Mouse (Mus musculus): Measurements from ENCODE around the gene Spata5. TPM values are rescaled to one million over a fixed set of nuclear protein-coding genes. Genes with fewer than 3 reads are reported as not detected.

The Spata5 gene
- total and polyA plus RNA-seq, 3 experiments = 35.0 to 52.9 (median 49.7) TPM

GRCm38 (mm10) chr3:37603541-37603940, 183.8 kb downstream of the Spata5 start:
- dilution Hi-C loops (cut with MboI; ENCODE audit: extremely low pct_ligation_motif_present, extremely low pct_unique_long_range_greater_than_20kb, low sequenced_read_pairs) = no loop called here
- DNase-seq (ENCODE audit: extremely low read depth) = no peak
- Histone ChIP-seq H3K4me2 (ENCODE audit: insufficient read depth, low read depth, poor library complexity, severe bottlenecking) (no peak overlapping the region), H3K4me1 (ENCODE audit: control insufficient read depth in 1 of 2, insufficient read depth in 2 of 2) (peaks cover 7 to 14% of the 10 kb centered on the region in 2 experiments), H3K9me3 (replicated peaks; ENCODE audit: low read length) (no peaks in the 10 kb centered on the region), H3K79me2 (replicated peaks; ENCODE audit: control insufficient read depth, extremely low read depth, insufficient read depth, poor library complexity, severe bottlenecking) (no peaks in the 10 kb centered on the region), H3K4me3 (replicated peaks in 1 of 3; ENCODE audit: low read depth in 2 of 3, low read length in 2 of 3, poor library complexity in 1 of 3) (no peak overlapping the region), H3K27me3 (replicated peaks) (no peaks in the 10 kb centered on the region), H3K36me3 (replicated peaks in 1 of 2; ENCODE audit: control insufficient read depth in 1 of 2, insufficient read depth in 1 of 2, low read length in 1 of 2) (no peaks in the 10 kb centered on the region), H3K9ac (ENCODE audit: insufficient read depth, low read depth) (no peak overlapping the region), H3K27ac (ENCODE audit: insufficient read depth, low read depth) (no peak overlapping the region)
- in situ Hi-C loops (cut with MboI; ENCODE audit: low pct_ligation_motif_present, low pct_unique_long_range_greater_than_20kb, low sequenced_read_pairs) = no loop called here
- no peak for TF ChIP-seq RAD21 (IDR thresholded peaks at IDR 0.05; ENCODE audit: low read depth, low read length)
- TF ChIP-seq PAX5 (IDR thresholded peaks at IDR 0.05; ENCODE audit: low read length) = no peak
- no peak for TF ChIP-seq HCFC1 (IDR thresholded peaks at IDR 0.05; ENCODE audit: low read depth, low read length)
- TF ChIP-seq CHD1 (IDR thresholded peaks at IDR 0.05; ENCODE audit: low read depth, low read length) = no peak
- TF ChIP-seq ELF1 (IDR thresholded peaks at IDR 0.05; ENCODE audit: low read depth, low read length) = no peak
- TF ChIP-seq BHLHE40 (IDR thresholded peaks at IDR 0.05; ENCODE audit: low read depth, low read length) = no peak
- no peak for TF ChIP-seq MAX (IDR thresholded peaks at IDR 0.05; ENCODE audit: low read length)
- no peak for TF ChIP-seq GABPA (IDR thresholded peaks at IDR 0.05; ENCODE audit: insufficient replicate concordance, low read depth, low read length)
- TF ChIP-seq NRF1 (IDR thresholded peaks at IDR 0.05; ENCODE audit: low read depth, low read length) = no peak
- TF ChIP-seq POLR2A (IDR thresholded peaks at IDR 0.05; ENCODE audit: low read depth, low read length) = no peak
- TF ChIP-seq SIN3A (IDR thresholded peaks at IDR 0.05; ENCODE audit: low read length) = no peak
- TF ChIP-seq UBTF (IDR thresholded peaks at IDR 0.05; ENCODE audit: low read depth, low read length) = no peak
- no peak for TF ChIP-seq TCF12 (IDR thresholded peaks at IDR 0.05; ENCODE audit: low read depth, low read length)
- TF ChIP-seq JUN (IDR thresholded peaks at IDR 0.05; ENCODE audit: insufficient read depth, low read depth, low read length) = no peak

- dilution Hi-C loops (cut with MboI; ENCODE audit: extremely low pct_ligation_motif_present, extremely low pct_unique_long_range_greater_than_20kb, low sequenced_read_pairs) = no loop called here
Observed at GRCm38 (mm10) chr3:37604976-37605875, 185.5 kb downstream of the Spata5 start.

More at GRCm38 (mm10) chr3:37604976-37605875, 185.5 kb downstream of the Spata5 start:
- no peak overlapping the region for H3K4me3 ChIP-seq (replicated peaks in 1 of 3; ENCODE audit: low read depth in 2 of 3, low read length in 2 of 3, poor library complexity in 1 of 3)
- H3K27ac ChIP-seq (ENCODE audit: insufficient read depth, low read depth) = no peak overlapping the region
- H3K4me2 ChIP-seq (ENCODE audit: insufficient read depth, low read depth, poor library complexity, severe bottlenecking) = no peak overlapping the region
- H3K27me3 ChIP-seq (replicated peaks) = no peaks in the 10 kb centered on the region
- TF ChIP-seq POLR2A (IDR thresholded peaks at IDR 0.05; ENCODE audit: low read depth, low read length) (no peak), ELF1 (IDR thresholded peaks at IDR 0.05; ENCODE audit: low read depth, low read length) (no peak), JUND (conservative IDR thresholded peaks at IDR 0.05; ENCODE audit: low read depth, low read length) (no peak), E2F4 (IDR thresholded peaks at IDR 0.05; ENCODE audit: insufficient replicate concordance, low read depth, low read length) (no peak), HCFC1 (IDR thresholded peaks at IDR 0.05; ENCODE audit: low read depth, low read length) (no peak), TCF12 (IDR thresholded peaks at IDR 0.05; ENCODE audit: low read depth, low read length) (no peak), ZC3H11A (IDR thresholded peaks at IDR 0.05; ENCODE audit: low read depth, low read length) (no peak), ZKSCAN1 (IDR thresholded peaks at IDR 0.05; ENCODE audit: borderline replicate concordance, low read depth, low read length) (no peak), TBP (conservative IDR thresholded peaks at IDR 0.05; ENCODE audit: low read depth, low read length) (no peak), CHD1 (IDR thresholded peaks at IDR 0.05; ENCODE audit: low read depth, low read length) (no peak), MAX (IDR thresholded peaks at IDR 0.05; ENCODE audit: low read length) (no peak), NELFE (IDR thresholded peaks at IDR 0.05; ENCODE audit: low read depth, low read length) (no peak)
- peaks cover 7 to 14% of the 10 kb centered on the region in 2 experiments for H3K4me1 ChIP-seq (ENCODE audit: control insufficient read depth in 1 of 2, insufficient read depth in 2 of 2)
- DNase-seq (ENCODE audit: extremely low read depth) = no peak
- H3K36me3 ChIP-seq (replicated peaks in 1 of 2; ENCODE audit: control insufficient read depth in 1 of 2, insufficient read depth in 1 of 2, low read length in 1 of 2) = no peaks in the 10 kb centered on the region
- H3K79me2 ChIP-seq (replicated peaks; ENCODE audit: control insufficient read depth, extremely low read depth, insufficient read depth, poor library complexity, severe bottlenecking) = no peaks in the 10 kb centered on the region
- in situ Hi-C loops (cut with MboI; ENCODE audit: low pct_ligation_motif_present, low pct_unique_long_range_greater_than_20kb, low sequenced_read_pairs) = no loop called here
- H3K9me3 ChIP-seq (replicated peaks; ENCODE audit: low read length) = peaks cover 2% of the 10 kb centered on the region
- H3K9ac ChIP-seq (ENCODE audit: insufficient read depth, low read depth) = no peak overlapping the region
